Mouse (Mus musculus): ENCODE data around the gene Cabcoco1.

Cabcoco1 gene

GRCm38 (mm10) chr10:68435754-68436153 lies 105.9 kb downstream of the Cabcoco1 start:
- DNase-seq (ENCODE audit: extremely low spot score), result no peak

DNA sequence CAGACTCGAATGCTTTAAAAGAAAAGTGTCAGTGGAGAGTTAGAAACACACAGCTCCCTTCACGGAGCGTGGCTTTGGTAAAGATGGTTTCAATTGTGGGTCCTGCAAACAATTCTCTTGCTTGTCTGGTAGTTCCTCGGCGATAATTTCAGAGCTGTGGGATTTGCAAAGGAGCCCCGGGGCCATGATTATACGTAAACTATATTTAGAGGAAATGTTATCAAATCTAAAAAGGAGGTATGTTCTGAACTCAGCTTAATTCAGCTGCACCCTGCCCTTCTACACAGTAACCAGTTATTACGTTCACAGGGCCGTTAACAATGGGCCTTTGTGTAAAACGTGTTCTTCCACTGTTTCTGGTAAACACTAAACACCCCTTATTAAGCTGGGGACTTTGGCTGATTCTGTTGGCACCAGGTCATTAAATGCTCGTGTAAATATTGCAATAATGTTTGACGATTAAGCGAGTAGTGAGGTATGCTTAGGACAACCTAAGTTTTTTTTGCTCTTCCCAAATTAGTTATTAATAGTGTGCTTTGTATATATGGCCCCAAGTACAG lies 106.6 kb downstream of the Cabcoco1 start:
- no peak for DNase-seq (ENCODE audit: extremely low spot score)

GRCm38 (mm10) chr10:68434045-68434639 lies 107.6 kb downstream of the Cabcoco1 start:
- DNase-seq (ENCODE audit: extremely low spot score), result no peak

DNA sequence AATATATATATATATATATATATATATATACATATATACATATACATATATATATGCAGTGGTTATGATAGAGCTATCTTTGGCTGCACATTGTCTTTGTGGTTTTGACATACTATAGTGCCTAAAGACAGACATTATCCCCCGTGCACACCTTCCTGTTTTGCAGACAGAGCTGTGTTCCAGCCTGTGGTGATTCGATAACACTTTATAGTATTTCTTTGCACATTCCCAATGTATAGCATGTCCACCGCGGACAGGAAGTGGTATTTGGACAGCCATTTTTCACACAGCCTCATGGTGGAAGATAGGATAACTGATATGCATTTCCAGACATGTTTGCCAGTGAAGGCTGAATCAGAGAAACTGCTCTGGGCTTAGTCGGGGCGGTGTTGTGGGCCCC lies 110.3 kb downstream of the Cabcoco1 start:
- DNase-seq (ENCODE audit: extremely low spot score), result no peak

GRCm38 (mm10) chr10:68430929-68431328 lies 110.8 kb downstream of the Cabcoco1 start:
- DNase-seq (ENCODE audit: extremely low spot score), result no peak

- DNase-seq (ENCODE audit: extremely low spot score), result no peak
Measured at GRCm38 (mm10) chr10:68420393-68420920, 121.2 kb downstream of the Cabcoco1 start.

DNA sequence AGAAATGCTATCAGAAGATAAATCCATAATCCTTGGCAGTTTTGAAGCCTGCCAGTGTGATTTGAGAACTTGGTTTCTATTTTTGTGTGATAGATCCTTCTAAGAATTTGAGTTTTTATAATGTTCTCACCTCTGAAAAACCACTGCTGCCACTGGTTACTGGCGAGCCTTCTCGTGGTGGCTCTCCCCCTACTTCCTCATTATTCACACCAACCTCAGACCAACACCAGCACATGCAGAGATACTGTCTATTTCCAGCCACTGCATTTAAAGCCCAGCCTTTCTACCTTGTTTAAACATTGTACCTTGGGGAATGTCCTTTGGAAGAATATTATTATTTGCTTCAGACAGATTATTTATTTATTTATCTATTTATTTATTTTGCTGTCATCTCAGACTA lies 121.8 kb downstream of the Cabcoco1 start:
- DNase-seq (ENCODE audit: extremely low spot score), result no peak

DNA sequence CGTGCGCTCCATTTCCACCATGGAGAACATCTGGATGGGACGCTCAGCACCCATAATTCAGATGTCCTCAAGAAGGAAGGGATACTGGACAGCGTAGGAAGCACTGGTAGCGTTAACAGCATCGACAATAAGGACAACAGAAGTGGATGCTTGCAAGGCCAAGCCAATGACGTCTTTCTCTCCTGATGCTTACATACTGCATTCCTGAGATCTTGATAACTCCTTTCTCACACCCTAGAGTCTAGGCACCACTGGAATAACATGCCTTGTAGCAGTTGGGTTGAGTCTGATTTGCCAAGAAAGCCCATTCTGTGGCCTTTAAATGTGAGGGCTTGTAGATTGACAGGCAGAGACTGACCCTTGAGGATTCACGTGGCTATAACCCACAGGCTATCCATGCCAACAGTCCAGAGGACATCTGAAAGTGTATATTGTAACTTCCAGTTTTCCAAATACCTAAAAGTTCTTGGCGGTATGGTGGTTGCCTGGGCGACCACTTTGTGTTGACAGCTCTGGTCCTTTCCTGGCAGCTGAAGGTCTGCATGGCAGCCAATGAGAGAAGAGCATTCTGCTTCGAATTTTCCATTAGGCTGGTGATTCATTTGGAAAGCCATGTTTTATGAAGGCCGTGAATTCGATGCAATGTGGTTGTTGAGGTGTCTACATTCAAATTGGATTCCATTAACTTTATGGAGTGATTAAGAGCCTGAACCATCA lies 124.5 kb downstream of the Cabcoco1 start:
- no peak for DNase-seq (ENCODE audit: extremely low spot score)

DNA sequence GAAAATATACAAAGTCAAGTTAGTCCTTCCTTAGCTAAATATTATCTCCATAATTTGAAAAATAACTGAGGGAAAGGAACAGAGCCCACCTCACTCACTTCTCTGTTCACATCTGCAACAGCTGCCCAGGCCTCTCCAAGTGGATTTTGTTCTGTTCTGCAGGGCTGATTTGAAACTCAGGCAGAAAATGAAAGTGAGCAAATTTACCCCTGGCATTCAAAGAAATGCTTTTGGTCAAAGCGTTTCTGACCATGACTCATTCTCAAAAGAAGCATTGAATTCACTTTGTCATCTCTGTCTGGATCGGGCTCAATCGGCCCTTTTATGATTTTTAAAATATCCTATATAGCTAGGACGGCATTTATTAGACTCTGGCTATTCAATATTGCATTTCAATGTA lies 135.8 kb downstream of the Cabcoco1 start:
- DNase-seq (ENCODE audit: extremely low spot score), result no peak

DNA sequence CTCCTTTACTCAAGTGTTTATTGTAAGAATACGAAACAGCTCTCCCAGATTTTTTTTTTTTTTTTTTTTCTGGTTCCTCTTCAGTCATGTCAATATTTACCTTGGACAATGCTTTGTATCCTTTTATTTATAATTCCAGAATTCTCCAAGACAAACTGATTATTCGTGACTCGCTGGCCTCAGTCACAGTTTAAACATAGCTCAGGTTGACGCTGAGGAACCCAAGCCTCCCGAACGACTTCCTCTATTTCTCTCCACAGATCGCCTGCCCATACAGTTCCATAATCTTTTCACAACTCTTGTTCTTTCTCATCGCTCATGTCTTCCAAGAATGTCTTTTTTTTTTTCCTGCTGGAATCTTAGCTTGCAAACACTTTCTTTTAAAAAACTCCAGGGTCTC lies 144.9 kb downstream of the Cabcoco1 start:
- no peak for DNase-seq (ENCODE audit: extremely low spot score)

GRCm38 (mm10) chr10:68396083-68396482 lies 145.6 kb downstream of the Cabcoco1 start:
- no peak for DNase-seq (ENCODE audit: extremely low spot score)

- DNase-seq (ENCODE audit: extremely low spot score), result no peak
Measured at GRCm38 (mm10) chr10:68391640-68392039, 150.1 kb downstream of the Cabcoco1 start.

GRCm38 (mm10) chr10:68388802-68389201 lies 152.9 kb downstream of the Cabcoco1 start:
- DNase-seq (ENCODE audit: extremely low spot score), result no peak

DNA sequence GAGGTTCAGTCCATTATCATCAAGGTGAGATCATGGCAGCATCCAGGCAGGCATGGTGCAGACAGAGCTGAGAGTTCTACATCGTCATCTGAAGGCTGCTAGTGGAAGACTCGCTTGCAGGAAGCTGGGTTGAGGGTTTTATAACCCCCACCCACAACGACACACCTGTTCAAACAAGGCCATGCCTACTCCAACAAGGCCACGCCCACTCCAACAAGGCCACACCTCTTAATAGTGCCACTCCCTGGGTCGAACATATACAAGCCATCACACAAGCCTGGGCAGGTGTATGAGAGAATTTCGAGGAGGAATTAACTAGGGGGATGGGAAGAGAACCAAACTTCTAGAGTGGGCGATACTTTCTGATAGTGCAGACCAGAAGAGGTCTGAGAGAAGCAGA lies 153.6 kb downstream of the Cabcoco1 start:
- DNase-seq (ENCODE audit: extremely low spot score), result no peak
